Mouse (Mus musculus): Measurements from ENCODE around the gene Gm9803. TPM values are rescaled to one million over a fixed set of nuclear protein-coding genes. Genes with fewer than 3 reads are reported as not detected.

The Gm9803 gene
- polyA plus RNA-seq, 1 experiment, result 13.4 TPM

- TF ChIP-seq CTCF (IDR thresholded peaks at IDR 0.05; ENCODE audit: borderline replicate concordance, insufficient read depth, low read depth, low read length), result no peak
- no peak for TF ChIP-seq POLR2A (IDR thresholded peaks at IDR 0.05; ENCODE audit: borderline replicate concordance, insufficient read depth, low read length)
- Histone ChIP-seq H3K27me3 (ENCODE audit: control insufficient read depth, insufficient read depth, low read length) (no peaks in the 10 kb centered on the region), H3K4me1 (ENCODE audit: control insufficient read depth, insufficient read depth, low read length) (no peaks in the 10 kb centered on the region; the same call in 1 of the 2 replicates), H3K4me3 (replicated peaks; ENCODE audit: insufficient read depth, low read depth, low read length) (no peak overlapping the region), H3K27ac (ENCODE audit: insufficient read depth, low read length) (no peak overlapping the region)
- DNase-seq, result no peak
- WGBS, result 70% methylated on average over 4 of the region's 4 CpGs
These were observed 42.7 kb upstream of the Gm9803 start for GRCm38 (mm10) chr10:43481179-43481578.

- 96% methylated on average over 5 of the region's 5 CpGs for WGBS
- TF ChIP-seq POLR2A (IDR thresholded peaks at IDR 0.05; ENCODE audit: borderline replicate concordance, insufficient read depth, low read length) (no peak), CTCF (IDR thresholded peaks at IDR 0.05; ENCODE audit: borderline replicate concordance, insufficient read depth, low read depth, low read length) (no peak)
- no peaks in the 10 kb centered on the region for H3K27me3 ChIP-seq (ENCODE audit: control insufficient read depth, insufficient read depth, low read length)
- no peak overlapping the region for H3K4me3 ChIP-seq (replicated peaks; ENCODE audit: insufficient read depth, low read depth, low read length)
- H3K4me1 ChIP-seq (ENCODE audit: control insufficient read depth, insufficient read depth, low read length), result no peaks in the 10 kb centered on the region; the same call in 1 of the 2 replicates
- no peak overlapping the region for H3K27ac ChIP-seq (ENCODE audit: insufficient read depth, low read length)
- DNase-seq, result no peak
These were observed 41.9 kb upstream of the Gm9803 start for GRCm38 (mm10) chr10:43482021-43482420.

GRCm38 (mm10) chr10:43483426-43483995 lies 40.4 kb upstream of the Gm9803 start:
- no peaks in the 10 kb centered on the region; the same call in 1 of the 2 replicates for H3K4me1 ChIP-seq (ENCODE audit: control insufficient read depth, insufficient read depth, low read length)
- no peak overlapping the region for H3K4me3 ChIP-seq (replicated peaks; ENCODE audit: insufficient read depth, low read depth, low read length)
- no peak for TF ChIP-seq POLR2A (IDR thresholded peaks at IDR 0.05; ENCODE audit: borderline replicate concordance, insufficient read depth, low read length)
- no peak for TF ChIP-seq CTCF (IDR thresholded peaks at IDR 0.05; ENCODE audit: borderline replicate concordance, insufficient read depth, low read depth, low read length)
- no peak for DNase-seq
- 33% methylated on average over 9 of the region's 9 CpGs for WGBS
- H3K27ac ChIP-seq (ENCODE audit: insufficient read depth, low read length), result no peak overlapping the region
- no peaks in the 10 kb centered on the region for H3K27me3 ChIP-seq (ENCODE audit: control insufficient read depth, insufficient read depth, low read length)

GRCm38 (mm10) chr10:43485751-43486268 lies 38.1 kb upstream of the Gm9803 start:
- Histone ChIP-seq H3K27ac (ENCODE audit: insufficient read depth, low read length) (no peak overlapping the region), H3K4me1 (ENCODE audit: control insufficient read depth, insufficient read depth, low read length) (no peaks in the 10 kb centered on the region), H3K27me3 (ENCODE audit: control insufficient read depth, insufficient read depth, low read length) (no peaks in the 10 kb centered on the region), H3K4me3 (replicated peaks; ENCODE audit: insufficient read depth, low read depth, low read length) (no peak overlapping the region)
- DNase-seq, result no peak
- TF ChIP-seq CTCF (IDR thresholded peaks at IDR 0.05; ENCODE audit: borderline replicate concordance, insufficient read depth, low read depth, low read length) (no peak), POLR2A (IDR thresholded peaks at IDR 0.05; ENCODE audit: borderline replicate concordance, insufficient read depth, low read length) (no peak)
- WGBS, result 90% methylated on average over 6 of the region's 6 CpGs

- H3K27me3 ChIP-seq (ENCODE audit: control insufficient read depth, insufficient read depth, low read length), result no peaks in the 10 kb centered on the region
- H3K4me3 ChIP-seq (replicated peaks; ENCODE audit: insufficient read depth, low read depth, low read length), result no peak overlapping the region
- WGBS, result 98% methylated on average over 3 of the region's 3 CpGs
- no peak overlapping the region for H3K27ac ChIP-seq (ENCODE audit: insufficient read depth, low read length)
- H3K4me1 ChIP-seq (ENCODE audit: control insufficient read depth, insufficient read depth, low read length), result no peaks in the 10 kb centered on the region
- no peak for DNase-seq
- TF ChIP-seq CTCF (IDR thresholded peaks at IDR 0.05; ENCODE audit: borderline replicate concordance, insufficient read depth, low read depth, low read length) (no peak), POLR2A (IDR thresholded peaks at IDR 0.05; ENCODE audit: borderline replicate concordance, insufficient read depth, low read length) (no peak)
These were observed 36.4 kb upstream of the Gm9803 start for GRCm38 (mm10) chr10:43487441-43488010.

GRCm38 (mm10) chr10:43488258-43488657 lies 35.6 kb upstream of the Gm9803 start:
- no peak for DNase-seq
- H3K27ac ChIP-seq (ENCODE audit: insufficient read depth, low read length), result no peak overlapping the region
- H3K27me3 ChIP-seq (ENCODE audit: control insufficient read depth, insufficient read depth, low read length), result no peaks in the 10 kb centered on the region
- no peak for TF ChIP-seq POLR2A (IDR thresholded peaks at IDR 0.05; ENCODE audit: borderline replicate concordance, insufficient read depth, low read length)
- no peaks in the 10 kb centered on the region for H3K4me1 ChIP-seq (ENCODE audit: control insufficient read depth, insufficient read depth, low read length)
- 86% methylated on average over 4 of the region's 4 CpGs for WGBS
- no peak overlapping the region for H3K4me3 ChIP-seq (replicated peaks; ENCODE audit: insufficient read depth, low read depth, low read length)

- Histone ChIP-seq H3K27me3 (ENCODE audit: control insufficient read depth, insufficient read depth, low read length) (no peaks in the 10 kb centered on the region), H3K4me1 (ENCODE audit: control insufficient read depth, insufficient read depth, low read length) (no peaks in the 10 kb centered on the region), H3K27ac (ENCODE audit: insufficient read depth, low read length) (no peak overlapping the region), H3K4me3 (replicated peaks; ENCODE audit: insufficient read depth, low read depth, low read length) (no peak overlapping the region)
- DNase-seq, result no peak
- TF ChIP-seq POLR2A (IDR thresholded peaks at IDR 0.05; ENCODE audit: borderline replicate concordance, insufficient read depth, low read length), result no peak
- TF ChIP-seq CTCF (IDR thresholded peaks at IDR 0.05; ENCODE audit: borderline replicate concordance, insufficient read depth, low read depth, low read length), result no peak
- WGBS, result 91% methylated on average over 7 of the region's 7 CpGs
These were observed 34.7 kb upstream of the Gm9803 start for GRCm38 (mm10) chr10:43489139-43489538.

GRCm38 (mm10) chr10:43489550-43489949 lies 34.3 kb upstream of the Gm9803 start:
- H3K27me3 ChIP-seq (ENCODE audit: control insufficient read depth, insufficient read depth, low read length), result no peaks in the 10 kb centered on the region
- no peaks in the 10 kb centered on the region for H3K4me1 ChIP-seq (ENCODE audit: control insufficient read depth, insufficient read depth, low read length)
- TF ChIP-seq POLR2A (IDR thresholded peaks at IDR 0.05; ENCODE audit: borderline replicate concordance, insufficient read depth, low read length) (no peak), CTCF (IDR thresholded peaks at IDR 0.05; ENCODE audit: borderline replicate concordance, insufficient read depth, low read depth, low read length) (no peak)
- no peak for DNase-seq
- WGBS, result 80% methylated on average over 6 of the region's 6 CpGs
- H3K27ac ChIP-seq (ENCODE audit: insufficient read depth, low read length), result no peak overlapping the region
- no peak overlapping the region for H3K4me3 ChIP-seq (replicated peaks; ENCODE audit: insufficient read depth, low read depth, low read length)

Data from cerebellum, adult 2 months (tissue).